Mouse (Mus musculus) inflammation-experienced regulatory T-cells, adult 6 months (primary cell): Measurements from ENCODE around the gene Scmh1. TPM values are rescaled to one million over a fixed set of nuclear protein-coding genes. Genes with fewer than 3 reads are reported as not detected.

ENCODE experiments used
- ATAC-seq: one replicate; pipeline ENCODE4 v1.8.0; 2017
- polyA plus RNA-seq, 3 experiments: library from polyadenylated mRNA; unstranded; fragments of 100-300 nt; shearing (Covaris generic); gene quantifications; one replicate each; pipeline ENCODE4 v1.2.1; 2017

Gene Scmh1
- polyA plus RNA-seq, 3 experiments from 2014 or later, result 2.8 to 14.9 (median 10.0) TPM

- no peak for ATAC-seq
Observed at GRCm38 (mm10) chr4:120565726-120566125, 160.6 kb downstream of the Scmh1 start.

GRCm38 (mm10) chr4:120568005-120568404, 162.9 kb downstream of the Scmh1 start:
- no peak for ATAC-seq

- no peak for ATAC-seq
Observed at GRCm38 (mm10) chr4:120569025-120569424, 163.9 kb downstream of the Scmh1 start.

- peak; percentile 93 for ATAC-seq
Observed at GRCm38 (mm10) chr4:120569486-120570437, 164.7 kb downstream of the Scmh1 start, which contains the start of gene Ctps. Ctps (minus strand) TSS chr4:120570276.

GRCm38 (mm10) chr4:120570438-120571069, 165.5 kb downstream of the Scmh1 start:
- peak; percentile 8 for ATAC-seq

- ATAC-seq, result no peak
Observed at GRCm38 (mm10) chr4:120571070-120571464, 166.0 kb downstream of the Scmh1 start.

- no peak for ATAC-seq
Observed at GRCm38 (mm10) chr4:120571691-120572090, 166.6 kb downstream of the Scmh1 start.

Other genes starting within 250 kb of the Scmh1 start
- gene Edn2, start 244.1 kb upstream of the Scmh1 start, polyA plus RNA-seq, result not detected
- not detected for gene Foxo6, start 117.9 kb upstream of the Scmh1 start, polyA plus RNA-seq
- not detected for gene Slfnl1, start 127.0 kb downstream of the Scmh1 start, polyA plus RNA-seq
- gene Ctps, start 165.0 kb downstream of the Scmh1 start, polyA plus RNA-seq, result 10 to 100 TPM; 12.5 to 20.2 (median 18.8) TPM
- not detected for gene Gm8439, start 183.5 kb downstream of the Scmh1 start, polyA plus RNA-seq